Comparison of ENCODE assay signal across 8 mouse cellular contexts in the genomic region with DNA sequence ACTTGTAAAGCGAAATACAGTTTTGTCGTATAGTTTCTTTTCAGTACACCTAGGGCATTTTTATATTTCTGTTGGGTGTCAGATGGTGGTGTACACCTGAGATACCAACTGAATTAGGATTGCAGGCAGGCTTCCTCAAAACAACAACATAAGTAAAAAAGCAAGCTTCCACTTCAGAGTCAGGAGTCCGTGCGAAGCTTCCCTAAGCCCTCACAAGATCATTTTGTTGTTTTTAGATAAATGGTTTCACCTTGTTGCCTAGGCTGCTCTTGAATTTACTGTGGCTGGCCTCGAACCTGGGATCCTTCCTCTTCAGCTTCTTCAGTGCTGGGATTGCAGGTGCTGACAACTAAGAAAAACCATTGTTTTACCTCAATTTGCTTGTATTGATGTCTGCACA. TPM values are rescaled to one million over a fixed set of nuclear protein-coding genes. Genes with fewer than 3 reads are reported as not detected.
DNase-seq lines count a peak whose midpoint lies in the region; ATAC-seq and TF ChIP-seq lines count a peak whose summit lies in the region.

No protein-coding gene starts in this region.

- TF ChIP-seq CTCF in MEL (IDR thresholded peaks at IDR 0.05 in 2 of 3, conservative IDR thresholded peaks at IDR 0.05 in 1 of 3; ENCODE audit: control insufficient read depth in 1 of 3, insufficient read depth in 1 of 3, low read depth in 2 of 3, low read length in 3 of 3, poor library complexity in 1 of 3, severe bottlenecking in 1 of 3) = no peak
- TF ChIP-seq CTCF in heart, postnatal 0 days (IDR thresholded peaks at IDR 0.05; ENCODE audit: low read depth) = no peak

- no peak for DNase-seq in kidney, adult 11 months
- DNase-seq in MEL (ENCODE audit: low read depth, low spot score) = peak; percentile 57
- no peak for DNase-seq in heart, postnatal 0 days (ENCODE audit: low spot score)
- DNase-seq in midbrain, embryonic 14.5 days = no peak
- DNase-seq in cerebellum, adult 9-11 months = no peak
- no peak for DNase-seq in right cerebral cortex, adult 2 months (ENCODE audit: low spot score in 2 of 2)
- DNase-seq in kidney, postnatal 10 days = no peak

- no peak for ATAC-seq in kidney, embryonic 14.5 days (ENCODE audit: low FRiP score, low TSS enrichment)
- ATAC-seq in heart, postnatal 0 days (ENCODE audit: insufficient read depth, low read depth) = no peak
- no peak for ATAC-seq in midbrain, embryonic 14.5 days (ENCODE audit: low FRiP score, low TSS enrichment)

- H3K27me3 ChIP-seq in kidney, embryonic 14.5 days (ENCODE audit: control insufficient read depth, insufficient read depth, low read length) = no peaks in the 10 kb centered on the region
- H3K27me3 ChIP-seq in MEL (ENCODE audit: control insufficient read depth in 1 of 2, insufficient read depth in 2 of 2, low read length in 2 of 2) = no peaks in the 10 kb centered on the region
- no peaks in the 10 kb centered on the region for H3K27me3 ChIP-seq in heart, postnatal 0 days (ENCODE audit: control insufficient read depth, insufficient read depth, low read length)
- no peaks in the 10 kb centered on the region for H3K27me3 ChIP-seq in midbrain, embryonic 14.5 days (ENCODE audit: control insufficient read depth, insufficient read depth, low read length)

- peak overlapping the region; percentile 79 for H3K4me3 ChIP-seq in kidney, embryonic 14.5 days (ENCODE audit: low read length)
- peak overlapping the region; percentile 92 to 98 for H3K4me3 ChIP-seq in MEL (ENCODE audit: control insufficient read depth in 1 of 2, insufficient read depth in 1 of 2, low read depth in 2 of 2, low read length in 2 of 2)
- peak overlapping the region; percentile 90 for H3K4me3 ChIP-seq in heart, postnatal 0 days (ENCODE audit: low read depth, low read length)
- peak overlapping the region; percentile 100 for H3K4me3 ChIP-seq in midbrain, embryonic 14.5 days (replicated peaks; ENCODE audit: low read depth, low read length)

- no peaks in the 10 kb centered on the region for H3K9me3 ChIP-seq in kidney, embryonic 14.5 days (ENCODE audit: control insufficient read depth, low read length)
- H3K9me3 ChIP-seq in MEL (replicated peaks; ENCODE audit: insufficient read depth, low read length) = no peaks in the 10 kb centered on the region
- H3K9me3 ChIP-seq in heart, postnatal 0 days (replicated peaks; ENCODE audit: control insufficient read depth, low read length) = no peaks in the 10 kb centered on the region
- no peaks in the 10 kb centered on the region for H3K9me3 ChIP-seq in midbrain, embryonic 14.5 days (ENCODE audit: control insufficient read depth, low read length)

- H3K4me1 ChIP-seq in kidney, embryonic 14.5 days (ENCODE audit: control insufficient read depth, insufficient read depth, low read length) = peaks cover 14% of the 10 kb centered on the region
- H3K4me1 ChIP-seq in MEL (ENCODE audit: control insufficient read depth in 1 of 2, insufficient read depth in 2 of 2, low read length in 2 of 2) = peaks cover 13 to 26% of the 10 kb centered on the region in 2 experiments
- peaks cover 30% of the 10 kb centered on the region for H3K4me1 ChIP-seq in heart, postnatal 0 days (ENCODE audit: control insufficient read depth, insufficient read depth)
- H3K4me1 ChIP-seq in midbrain, embryonic 14.5 days (ENCODE audit: control insufficient read depth, insufficient read depth, low read length) = peaks cover 28% of the 10 kb centered on the region

- H3K27ac ChIP-seq in kidney, embryonic 14.5 days (ENCODE audit: low read depth, low read length) = no peak overlapping the region; the same call in 1 of the 2 replicates
- no peak overlapping the region for H3K27ac ChIP-seq in MEL (ENCODE audit: control insufficient read depth, low read depth, low read length)
- H3K27ac ChIP-seq in heart, postnatal 0 days (ENCODE audit: low read depth) = peak overlapping the region; percentile 99; the same call in 1 of the 2 replicates
- peak overlapping the region; percentile 99; the same call in 1 of the 2 replicates for H3K27ac ChIP-seq in midbrain, embryonic 14.5 days (replicated peaks; ENCODE audit: low read depth, low read length)

- H3K79me2 ChIP-seq in MEL (ENCODE audit: control insufficient read depth, insufficient read depth, low read length, poor library complexity) = peaks cover 64% of the 10 kb centered on the region

- H3K4me2 ChIP-seq in kidney, embryonic 14.5 days (replicated peaks; ENCODE audit: low read depth, low read length) = peak overlapping the region; percentile 77
- H3K4me2 ChIP-seq in heart, postnatal 0 days (ENCODE audit: low read depth, low read length) = peak overlapping the region; percentile 72
- peak overlapping the region; percentile 71 for H3K4me2 ChIP-seq in midbrain, embryonic 14.5 days (ENCODE audit: low read length)

- TF ChIP-seq EP300 in MEL (IDR thresholded peaks at IDR 0.05; ENCODE audit: low read depth in 1 of 2, low read length in 2 of 2) = no peak
- TF ChIP-seq EP300 in heart, postnatal 0 days (IDR thresholded peaks at IDR 0.05; ENCODE audit: low read depth) = no peak

- H3K9ac ChIP-seq in kidney, embryonic 14.5 days (ENCODE audit: low read depth, low read length) = peak overlapping the region; percentile 91
- peak overlapping the region; percentile 100 for H3K9ac ChIP-seq in MEL (ENCODE audit: control insufficient read depth, low read depth, low read length, poor library complexity, severe bottlenecking)
- peak overlapping the region; percentile 98 for H3K9ac ChIP-seq in heart, postnatal 0 days (replicated peaks; ENCODE audit: low read depth, low read length)
- peak overlapping the region; percentile 99 for H3K9ac ChIP-seq in midbrain, embryonic 14.5 days (replicated peaks; ENCODE audit: low read length)

- WGBS in kidney, embryonic 14.5 days = 27% methylated on average over 5 of the region's 5 CpGs
- WGBS in heart, postnatal 0 days = 14% methylated on average over 5 of the region's 5 CpGs
- WGBS in midbrain, embryonic 14.5 days = 46% methylated on average over 5 of the region's 5 CpGs

- no peak for TF ChIP-seq POLR2A in MEL (IDR thresholded peaks at IDR 0.05; ENCODE audit: control insufficient read depth in 1 of 2, insufficient read depth in 1 of 2, low read depth in 1 of 2, low read length in 2 of 2, poor library complexity in 1 of 2)

- TF ChIP-seq RAD21 in MEL (IDR thresholded peaks at IDR 0.05; ENCODE audit: low read depth, low read length) = no peak

- H3K36me3 ChIP-seq in kidney, embryonic 14.5 days (ENCODE audit: control insufficient read depth, insufficient read depth, low read length) = peaks cover 7% of the 10 kb centered on the region; the same call in 1 of the 2 replicates
- peaks cover 12 to 55% of the 10 kb centered on the region in 2 experiments for H3K36me3 ChIP-seq in MEL (ENCODE audit: control insufficient read depth in 1 of 2, insufficient read depth in 2 of 2, low read length in 2 of 2)
- 0 out of 2 replicates have a peak, but pooled peaks cover 3% of the 10 kb centered on the region for H3K36me3 ChIP-seq in heart, postnatal 0 days (replicated peaks; ENCODE audit: control insufficient read depth, insufficient read depth, low read length)
- no peaks in the 10 kb centered on the region for H3K36me3 ChIP-seq in midbrain, embryonic 14.5 days (ENCODE audit: control insufficient read depth, insufficient read depth, low read length)

TF ChIP-seq in MEL, 35 proteins besides CTCF, POLR2A, EP300 and RAD21:
- TF ChIP-seq ZC3H11A (IDR thresholded peaks at IDR 0.05; ENCODE audit: low read depth, low read length) (no peak), SIN3A (IDR thresholded peaks at IDR 0.05; ENCODE audit: low read length) (peak; percentile 8; the same call in 1 of the 2 replicates)

RNA-seq across cellular contexts. Expression of a gene that starts 1.2 kb away (rescaled TPM):
- 46.5 and 55.9 TPM in 2 replicates for polyA plus RNA-seq in kidney, embryonic 14.5 days (2014; fragmentation: Nextera tagmentation; extraction: Ambion mirVana)
- 28.2 and 36.8 TPM in 2 replicates for total RNA-seq in MEL (2012; rRNA removed)
- 100 to 1,000 TPM in 1 of 2 experiments, 10 to 100 TPM in 1; 59.2 to 105 TPM for polyA plus RNA-seq in MEL (2012; ENCODE audit: insufficient read depth in 1 of 2, insufficient read length in 2 of 2, low read depth in 1 of 2, low replicate concordance in 2 of 2, missing spikeins in 1 of 2)
- 27.5 and 33.2 TPM in 2 replicates for total RNA-seq in heart, postnatal 0 days (2014; rRNA removed; ENCODE audit: low replicate concordance)
- polyA plus RNA-seq in heart, postnatal 0 days (2015; fragmentation: Nextera tagmentation; extraction: Ambion mirVana) = 12.7 and 13.0 TPM in 2 replicates
- 49.8 and 58.1 TPM in 2 replicates for polyA plus RNA-seq in midbrain, embryonic 14.5 days (2014; fragmentation: Nextera tagmentation; extraction: Ambion mirVana)

RNA-seq across cellular contexts. Expression of a gene that starts 56.9 kb away (rescaled TPM):
- polyA plus RNA-seq in kidney, embryonic 14.5 days (2014; fragmentation: Nextera tagmentation; extraction: Ambion mirVana) = 1.2 TPM in 2 replicates
- 0.33 and 0.54 TPM in 2 replicates for total RNA-seq in MEL (2012; rRNA removed)
- under 1 TPM in 1 of 2 experiments, not detected in 1; 0.72 TPM for polyA plus RNA-seq in MEL (2012; ENCODE audit: insufficient read depth in 1 of 2, insufficient read length in 2 of 2, low read depth in 1 of 2, low replicate concordance in 2 of 2, missing spikeins in 1 of 2)
- total RNA-seq in heart, postnatal 0 days (2014; rRNA removed; ENCODE audit: low replicate concordance) = 0.70 TPM in 1 of 2 replicates, not detected in the other
- 0.29 and 0.37 TPM in 2 replicates for polyA plus RNA-seq in heart, postnatal 0 days (2015; fragmentation: Nextera tagmentation; extraction: Ambion mirVana)
- 2.4 and 3.4 TPM in 2 replicates for polyA plus RNA-seq in midbrain, embryonic 14.5 days (2014; fragmentation: Nextera tagmentation; extraction: Ambion mirVana)

RNA-seq across cellular contexts. Expression of a gene that starts 57.2 kb away (rescaled TPM):
- 5.1 and 10.5 TPM in 2 replicates for polyA plus RNA-seq in kidney, embryonic 14.5 days (2014; fragmentation: Nextera tagmentation; extraction: Ambion mirVana)
- total RNA-seq in MEL (2012; rRNA removed) = 3.8 TPM in 2 replicates
- polyA plus RNA-seq in MEL (2012; ENCODE audit: insufficient read depth in 1 of 2, insufficient read length in 2 of 2, low read depth in 1 of 2, low replicate concordance in 2 of 2, missing spikeins in 1 of 2) = 1 to 10 TPM in 1 of 2 experiments, not detected in 1; 6.9 TPM
- total RNA-seq in heart, postnatal 0 days (2014; rRNA removed; ENCODE audit: low replicate concordance) = 4.9 and 6.6 TPM in 2 replicates
- 4.2 and 4.3 TPM in 2 replicates for polyA plus RNA-seq in heart, postnatal 0 days (2015; fragmentation: Nextera tagmentation; extraction: Ambion mirVana)
- 18.7 and 20.4 TPM in 2 replicates for polyA plus RNA-seq in midbrain, embryonic 14.5 days (2014; fragmentation: Nextera tagmentation; extraction: Ambion mirVana)

Comparison
In these comparisons a context has a peak if more than half of its experiments do, and no peak if none do; other contexts are left out.
1. H3K27ac ChIP-seq: peak in heart, postnatal 0 days (single experiment) and midbrain, embryonic 14.5 days (single experiment); none in kidney, embryonic 14.5 days (single experiment) and MEL (single experiment).
2. Peak in every context shown above with its lines, with median percentiles within 50 percentile points of each other: H3K4me2 ChIP-seq, H3K4me3 ChIP-seq and H3K9ac ChIP-seq.